Mouse (Mus musculus) small intestine, adult 2 months (tissue): ENCODE measurements around the gene Abca5.

Source experiments
- CTCF ChIP-seq: fragments of 200-500 bp; IDR thresholded peaks from 2 replicates; pipeline ENCODE4 v1.5.1; 2012; ENCODE audit warnings: low read depth, mild to moderate bottlenecking, control low read depth, inconsistent platforms, low read length, moderate library complexity, mixed read lengths; ENCODE audit not compliant: insufficient replicate concordance, insufficient read length; ENCODE audit errors: extremely low read depth
- POLR2A ChIP-seq: fragments of 200-500 bp; IDR thresholded peaks from 2 replicates; pipeline ENCODE4 v1.6.1; 2012; ENCODE audit warnings: low read depth, mild to moderate bottlenecking, control low read depth, inconsistent platforms, low read length, moderate library complexity

DNA sequence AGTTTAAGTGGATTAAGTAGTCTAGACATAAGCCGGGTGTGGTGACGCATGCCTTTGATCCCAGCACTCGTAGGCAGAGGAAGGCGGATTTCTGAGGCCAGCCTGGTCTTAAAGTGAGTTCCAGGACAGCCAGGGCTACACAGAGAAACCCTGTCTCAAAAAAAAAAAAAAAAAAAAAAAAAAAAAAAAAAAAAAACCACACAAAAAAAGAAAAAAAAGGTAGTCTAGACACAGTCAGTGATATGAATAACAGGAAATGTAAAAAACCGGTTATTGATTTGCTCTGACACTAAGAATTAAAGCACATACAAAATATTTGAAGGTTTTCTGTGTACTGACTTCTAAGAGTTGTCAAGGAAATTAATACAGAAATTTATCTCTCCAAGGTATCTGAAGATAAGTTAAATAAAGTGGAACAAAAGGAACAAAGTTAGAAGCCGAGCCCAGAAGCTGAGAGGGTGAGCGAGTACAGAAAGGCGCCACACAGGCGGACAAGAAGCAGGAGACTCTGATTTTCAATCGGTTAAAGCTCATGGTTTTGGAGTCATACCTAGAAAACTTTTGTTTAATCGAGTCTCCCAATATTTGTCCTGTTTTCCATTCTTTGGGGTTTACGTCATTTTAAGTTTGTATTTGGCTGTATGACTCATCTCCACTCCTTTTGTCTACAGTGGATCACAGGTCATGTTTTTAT is 30.9 kb downstream of the Abca5 start:
- TF ChIP-seq CTCF (no peak), POLR2A (no peak)
